Mouse (Mus musculus) kidney, adult 2 months (tissue): ENCODE results near the gene Panx1. TPM values are rescaled to one million over a fixed set of nuclear protein-coding genes. Genes with fewer than 3 reads are reported as not detected.

ENCODE experiments used
- DNase-seq: peaks from one replicate; pipeline ENCODE4 v3.0.0; 2021
- H3K27ac ChIP-seq: fragments of 200-500 bp; 2 replicates; pipeline ENCODE4 v1.5.1; 2012; ENCODE audit warnings: low read depth, low read length, control low read depth, inconsistent platforms; ENCODE audit not compliant: insufficient read depth
- H3K27me3 ChIP-seq: fragments of 200-500 bp; replicated peaks from 2 replicates; pipeline ENCODE4 v1.6.1; 2012; ENCODE audit warnings: mild to moderate bottlenecking, moderate library complexity, low read length, inconsistent platforms; ENCODE audit not compliant: control insufficient read depth, insufficient read depth
- H3K36me3 ChIP-seq: fragments of 200-500 bp; 2 replicates; pipeline ENCODE4 v1.6.1; 2012; ENCODE audit warnings: mild to moderate bottlenecking, moderate library complexity, low read length, inconsistent platforms; ENCODE audit not compliant: control insufficient read depth, insufficient read depth
- H3K4me1 ChIP-seq: fragments of 200-500 bp; 2 replicates; pipeline ENCODE4 v1.6.1; 2011; ENCODE audit warnings: low read length; ENCODE audit not compliant: control insufficient read depth, insufficient read depth
- H3K4me3 ChIP-seq: fragments of 200-500 bp; 2 replicates; pipeline ENCODE4 v1.5.1; 2011; ENCODE audit warnings: mild to moderate bottlenecking, low read depth, low read length, control low read depth; ENCODE audit not compliant: insufficient read depth
- CTCF ChIP-seq: fragments of 200-500 bp; conservative IDR thresholded peaks from 2 replicates; pipeline ENCODE4 v1.5.1; 2011; ENCODE audit warnings: low read depth, mild to moderate bottlenecking, control low read depth, low read length, moderate library complexity, mixed read lengths; ENCODE audit not compliant: insufficient read depth, insufficient read length
- POLR2A ChIP-seq: fragments of 200-500 bp; IDR thresholded peaks from one replicate; pipeline ENCODE4 v1.6.1; 2011; ENCODE audit warnings: low read depth, low read length, control low read depth
- WGBS: fragments of 180-500 bp; shearing (Covaris S2); methylation state at CpG from one replicate; pipeline ENCODE4 v1.1.7; 2018; 5-methylcytosine and 5-hydroxymethylcytosine counted together
- polyA plus RNA-seq: library from polyadenylated mRNA; depleted of rRNA; stranded (reverse); fragments of >200 nt; gene quantifications from 2 replicates; pipeline ENCODE4 v1.2.3, GENCODE M21; 2012

Gene Panx1
- polyA plus RNA-seq, 1 experiment, result 7.3 TPM

GRCm38 (mm10) chr9:14988606-14989293 is 56.5 kb downstream of the Panx1 start:
- 97% methylated on average over 1 of the region's 1 CpGs for WGBS
- H3K4me1 ChIP-seq, result no peaks in the 10 kb centered on the region
- DNase-seq, result no peak
- no peaks in the 10 kb centered on the region for H3K36me3 ChIP-seq
- TF ChIP-seq POLR2A (no peak), CTCF (no peak)
- no peaks in the 10 kb centered on the region for H3K27me3 ChIP-seq
- no peak overlapping the region for H3K27ac ChIP-seq
- no peak overlapping the region for H3K4me3 ChIP-seq

- no peaks in the 10 kb centered on the region for H3K4me1 ChIP-seq
- no peaks in the 10 kb centered on the region for H3K36me3 ChIP-seq
- TF ChIP-seq POLR2A (no peak), CTCF (no peak)
- 66% methylated on average over 3 of the region's 3 CpGs for WGBS
- no peak overlapping the region for H3K27ac ChIP-seq
- H3K4me3 ChIP-seq, result no peak overlapping the region
- DNase-seq, result no peak
- no peaks in the 10 kb centered on the region for H3K27me3 ChIP-seq
Observed at GRCm38 (mm10) chr9:14983141-14983540, 62.1 kb downstream of the Panx1 start.

GRCm38 (mm10) chr9:14982683-14983082 is 62.6 kb downstream of the Panx1 start:
- H3K36me3 ChIP-seq, result no peaks in the 10 kb centered on the region
- no peaks in the 10 kb centered on the region for H3K4me1 ChIP-seq
- no peak for DNase-seq
- TF ChIP-seq POLR2A, result no peak
- TF ChIP-seq CTCF, result no peak
- no peaks in the 10 kb centered on the region for H3K27me3 ChIP-seq
- no peak overlapping the region for H3K27ac ChIP-seq
- H3K4me3 ChIP-seq, result no peak overlapping the region

- Histone ChIP-seq H3K36me3 (no peaks in the 10 kb centered on the region), H3K4me3 (no peak overlapping the region), H3K27ac (no peak overlapping the region), H3K4me1 (no peaks in the 10 kb centered on the region), H3K27me3 (no peaks in the 10 kb centered on the region)
- TF ChIP-seq POLR2A (no peak), CTCF (no peak)
- WGBS, result 86% methylated on average over 4 of the region's 4 CpGs
- DNase-seq, result no peak
Observed at GRCm38 (mm10) chr9:14981539-14982155, 63.6 kb downstream of the Panx1 start.

- WGBS, result 85% methylated on average over 6 of the region's 6 CpGs
- H3K4me3 ChIP-seq, result no peak overlapping the region
- H3K27me3 ChIP-seq, result no peaks in the 10 kb centered on the region
- H3K36me3 ChIP-seq, result no peaks in the 10 kb centered on the region
- H3K27ac ChIP-seq, result no peak overlapping the region
- no peak for TF ChIP-seq CTCF
- no peak for TF ChIP-seq POLR2A
- DNase-seq, result no peak
- no peaks in the 10 kb centered on the region for H3K4me1 ChIP-seq
Observed at GRCm38 (mm10) chr9:14974251-14975232, 70.7 kb downstream of the Panx1 start.

- TF ChIP-seq POLR2A (no peak), CTCF (no peak)
- Histone ChIP-seq H3K27ac (no peak overlapping the region), H3K4me1 (no peaks in the 10 kb centered on the region), H3K36me3 (no peaks in the 10 kb centered on the region), H3K4me3 (no peak overlapping the region), H3K27me3 (no peaks in the 10 kb centered on the region)
- no peak for DNase-seq
- 80% methylated on average over 7 of the region's 7 CpGs for WGBS
Observed at GRCm38 (mm10) chr9:14973762-14974161, 71.5 kb downstream of the Panx1 start.
